25 mouse cellular contexts compared by ENCODE assay signal in genomic region chr4:67614486-67615067, GRCm38 (mm10).
DNase-seq lines count a peak whose midpoint lies in the region; ATAC-seq lines count a peak whose summit lies in the region.
"Had no signal": no experiment of that assay in that cellular context is flagged by ENCODE, and none has a peak within 500 bp of the region (broad histone marks: within the 10 kb centered on the region; RNA-seq: fewer than 3 reads in every experiment).

No protein-coding gene starts in this region.

- 10% methylated on average over 5 of the region's 5 CpGs for whole genome bisulfite sequencing in forebrain, embryonic 15.5 days

- no peak overlapping the region for H3K4me3 ChIP-seq in forebrain, embryonic 15.5 days
- H3K4me3 ChIP-seq: embryonic facial prominence, embryonic 15.5 days; heart, adult 2 months; left cerebral cortex, adult 2 months; limb, embryonic 12.5 days; neural tube, embryonic 12.5 days had no signal

- peak; percentile 14 to 34 for DNase-seq in cerebellum, postnatal 14 days
- no peak for DNase-seq in cerebellum, postnatal 36 days
- DNase-seq in left cerebral cortex, postnatal 4 days, result peak; percentile 1
- DNase-seq in left cerebral cortex, postnatal 25 days (ENCODE audit: low spot score in 2 of 2), result no peak
- peak; percentile 24 for DNase-seq in brain, adult 2 months (ENCODE audit: low read depth, low spot score)
- no peak for DNase-seq in T-cell, adult 2 months (ENCODE audit: low spot score)
- no peak for DNase-seq in layer of hippocampus, postnatal 36 days
- DNase-seq: adrenal gland, postnatal 36 days; cerebellum, adult 18-20 months; gastrocnemius, postnatal 14 days; heart, adult 2 months; kidney, adult 18-20 months; layer of hippocampus, adult 9-11 months; liver, postnatal 0 days; thymus, postnatal 25 days had no signal

- H3K9ac ChIP-seq in forebrain, embryonic 15.5 days (replicated peaks), result no peak overlapping the region
- H3K9ac ChIP-seq: embryonic facial prominence, embryonic 15.5 days; limb, embryonic 12.5 days; liver, postnatal 0 days; neural tube, embryonic 12.5 days had no signal

- no peaks in the 10 kb centered on the region for H3K36me3 ChIP-seq in forebrain, embryonic 15.5 days
- H3K36me3 ChIP-seq: embryonic facial prominence, embryonic 15.5 days; limb, embryonic 12.5 days; neural tube, embryonic 12.5 days had no signal

- intact Hi-C loops in left cerebral cortex, postnatal 4 days (cut with DNase I), result no loop called here
- intact Hi-C loops in left cerebral cortex, postnatal 25 days (cut with DNase I), result no loop called here

- H3K9me3 ChIP-seq in forebrain, embryonic 15.5 days, result no peaks in the 10 kb centered on the region
- H3K9me3 ChIP-seq: embryonic facial prominence, embryonic 15.5 days; limb, embryonic 12.5 days; neural tube, embryonic 12.5 days had no signal

- ATAC-seq in forebrain, embryonic 15.5 days (replicated peaks), result peak; percentile 61; the same call in 1 of the 2 replicates
- ATAC-seq: inflammation-experienced regulatory T-cells, adult 6 months; liver, postnatal 0 days; lung, postnatal 0 days had no signal

- no peaks in the 10 kb centered on the region for H3K27me3 ChIP-seq in forebrain, embryonic 15.5 days
- H3K27me3 ChIP-seq: embryonic facial prominence, embryonic 15.5 days; limb, embryonic 12.5 days; neural tube, embryonic 12.5 days had no signal

- no peak overlapping the region for H3K4me2 ChIP-seq in forebrain, embryonic 15.5 days (replicated peaks)
- H3K4me2 ChIP-seq: embryonic facial prominence, embryonic 15.5 days; limb, embryonic 12.5 days; liver, embryonic 11.5 days; neural tube, embryonic 12.5 days had no signal

- no peaks in the 10 kb centered on the region for H3K4me1 ChIP-seq in forebrain, embryonic 15.5 days
- H3K4me1 ChIP-seq: embryonic facial prominence, embryonic 15.5 days; limb, embryonic 12.5 days; neural tube, embryonic 12.5 days had no signal

- no peak overlapping the region for H3K27ac ChIP-seq in forebrain, embryonic 15.5 days (replicated peaks)
- H3K27ac ChIP-seq: embryonic facial prominence, embryonic 15.5 days; heart, adult 2 months; kidney, postnatal 0 days; left cerebral cortex, adult 2 months; limb, embryonic 12.5 days; macrophage; neural tube, embryonic 12.5 days had no signal

Comparison
In these comparisons a context has a peak if more than half of its experiments do, and no peak if none do; other contexts are left out.
1. DNase-seq: peak in cerebellum, postnatal 14 days (2 of 2), left cerebral cortex, postnatal 4 days (single experiment) and brain, adult 2 months (single experiment); none in cerebellum, postnatal 36 days (0 of 2), left cerebral cortex, postnatal 25 days (0 of 2), T-cell, adult 2 months (single experiment) and layer of hippocampus, postnatal 36 days (0 of 2).